Mouse (Mus musculus) liver (tissue): ENCODE results near the gene Olfr911-ps1.

ENCODE experiments used
- DNase-seq: peaks from one replicate; pipeline ENCODE4 v3.0.0-alpha.2; 2020; ENCODE audit warnings: mixed read lengths

The Olfr911-ps1 gene

DNA sequence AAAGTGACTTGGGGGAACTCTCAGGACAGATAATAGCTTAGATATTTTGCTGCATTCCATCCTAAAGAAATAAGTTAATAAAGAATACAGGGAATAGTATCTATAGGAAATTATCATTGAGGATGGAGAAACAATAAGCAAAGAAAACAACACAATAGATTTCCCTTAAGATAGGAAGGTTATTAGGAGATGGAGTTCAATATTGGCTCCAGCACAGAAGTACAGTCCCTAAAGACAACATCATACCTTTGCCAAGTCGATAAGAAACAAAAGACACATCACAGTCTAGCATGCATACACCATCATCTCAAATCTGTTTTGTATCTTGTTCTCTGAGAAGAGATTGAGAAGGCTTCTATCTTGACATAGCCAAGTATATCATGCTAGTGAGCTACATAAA, at the start of gene Olfr911-ps1:
Olfr911-ps1 (plus strand) TSS at position 301 of the 400 bp plus-strand sequence.
- no peak for DNase-seq

DNA sequence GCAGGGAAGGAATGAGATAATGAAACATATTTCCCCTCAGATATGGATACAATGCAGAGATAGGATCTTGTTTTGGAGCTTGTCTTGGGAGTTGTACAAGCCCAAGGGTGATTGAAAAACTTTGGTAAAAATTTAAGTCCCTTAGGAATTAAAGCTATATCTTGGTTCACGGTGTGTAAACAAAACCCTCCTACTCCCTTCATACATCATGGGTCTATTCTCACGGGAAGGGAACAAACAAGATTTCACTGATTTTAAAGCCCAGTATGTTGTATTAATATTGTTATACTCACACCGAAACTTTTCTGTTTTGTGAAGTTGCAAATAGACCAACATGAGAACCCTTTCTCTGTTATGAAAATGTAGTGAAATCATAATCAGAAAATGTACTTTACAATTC, 34.6 kb upstream of the Olfr911-ps1 start, which contains the start of gene Olfr906:
Olfr906 (plus strand) TSS at position 301 of the 400 bp plus-strand sequence.
- no peak for DNase-seq

DNA sequence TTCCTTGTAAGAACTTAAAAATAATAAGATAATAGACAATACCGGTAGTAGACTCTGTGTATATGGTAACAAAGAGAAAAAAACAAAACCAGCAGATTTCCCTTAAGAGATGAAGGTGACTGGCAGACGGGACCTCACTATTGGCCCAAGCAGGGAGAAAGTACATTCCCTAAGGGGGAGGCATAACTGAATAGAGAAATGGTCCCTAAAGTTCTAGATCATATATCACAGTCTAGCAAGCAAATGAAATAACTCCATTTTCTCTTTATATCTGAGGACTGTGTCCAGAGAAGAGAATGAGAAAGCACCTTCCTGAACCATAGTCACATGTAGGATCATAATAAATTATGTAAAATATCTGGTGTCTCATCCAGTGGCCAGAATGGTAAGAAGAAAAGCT, 25.9 kb upstream of the Olfr911-ps1 start, which contains the start of gene Olfr907:
Olfr907 (plus strand) TSS at position 301 of the 400 bp plus-strand sequence.
- DNase-seq = no peak

DNA sequence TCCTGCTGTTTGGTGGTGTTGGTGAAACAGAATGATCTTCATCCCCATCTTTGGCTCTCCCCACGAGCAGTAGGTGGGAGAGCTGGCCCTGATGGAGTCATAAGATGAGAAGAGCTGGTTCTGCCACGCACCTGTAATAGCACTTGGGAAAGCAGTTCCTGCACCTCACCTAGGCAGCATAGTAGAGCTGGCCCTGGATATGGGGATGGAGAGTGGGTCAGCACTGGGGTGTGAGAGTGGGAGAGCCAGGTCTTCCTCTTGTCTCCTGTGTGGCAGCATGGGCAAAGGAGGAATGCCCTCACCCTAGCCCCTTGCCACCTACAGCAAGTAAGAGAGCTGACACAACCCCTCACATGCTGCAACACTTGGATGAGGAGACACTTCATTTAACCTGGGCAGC, 9.0 kb upstream of the Olfr911-ps1 start:
- no peak for DNase-seq

DNA sequence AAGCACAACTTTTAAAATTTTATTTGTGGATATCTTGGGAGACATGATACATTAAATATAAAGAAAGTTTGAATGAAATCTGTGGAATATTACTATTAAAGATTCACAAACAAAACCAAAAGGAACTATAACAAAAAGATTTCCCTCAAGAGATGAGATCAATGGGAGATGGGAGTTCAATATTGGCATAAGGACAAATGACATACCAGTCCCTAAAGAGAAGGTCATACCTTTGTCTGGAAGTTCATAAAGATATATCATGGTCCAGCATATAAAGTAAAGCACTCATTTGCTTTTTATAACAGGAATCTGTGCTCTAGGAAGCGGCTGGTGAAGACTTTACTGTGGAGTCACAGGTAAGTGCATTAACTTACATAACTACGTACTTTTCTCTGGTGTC, 16.2 kb downstream of the Olfr911-ps1 start, which contains the start of gene Olfr910:
Olfr910 (plus strand) TSS at position 301 of the 400 bp plus-strand sequence.
- no peak for DNase-seq
